Mouse (Mus musculus): ENCODE data around the gene Plac9a. TPM values are rescaled to one million over a fixed set of nuclear protein-coding genes. Genes with fewer than 3 reads are reported as not detected.
"Not testable (repeated sequence)": the region's sequence is repeated elsewhere in the genome, so short reads cannot be mapped to it uniquely, and the experiment has no call there.

Plac9a gene
- polyA plus RNA-seq, 1 experiment from 2014 or later, result 0.97 TPM

DNA sequence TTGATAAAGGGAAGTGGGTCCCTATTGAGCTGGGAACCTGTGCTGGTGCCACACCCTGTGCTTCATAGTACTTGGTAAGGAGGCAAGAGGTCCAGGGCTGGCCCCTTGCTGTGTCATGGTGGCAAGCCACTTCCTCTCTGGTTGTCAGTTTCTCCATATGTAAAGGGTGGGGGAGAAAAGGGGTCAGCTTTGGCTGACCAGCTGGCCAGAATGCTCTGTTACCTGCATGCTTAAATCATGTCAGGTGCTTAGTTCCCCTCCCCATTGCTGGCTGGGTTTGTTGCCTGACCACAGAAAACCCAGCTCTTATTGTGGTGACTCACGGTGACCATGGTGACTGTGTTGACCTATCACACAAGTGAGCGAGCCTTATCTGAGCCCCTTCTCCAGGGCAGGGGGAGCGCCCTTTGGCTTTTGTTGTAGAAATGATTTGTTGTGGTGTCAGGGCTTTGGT, 45.7 kb downstream of the Plac9a start:
- Histone ChIP-seq H3K9me3 (no peaks in the 10 kb centered on the region), H3K4me1 (no peaks in the 10 kb centered on the region), H3K27me3 (replicated peaks) (no peaks in the 10 kb centered on the region), H3K4me3 (no peak overlapping the region), H3K36me3 (replicated peaks) (no peaks in the 10 kb centered on the region), H3K9ac (no peak overlapping the region), H3K4me2 (no peak overlapping the region), H3K27ac (no peak overlapping the region)
- 67% methylated on average over 3 of the region's 3 CpGs for WGBS
- no peak for ATAC-seq (replicated peaks)

GRCm38 (mm10) chr14:25855241-25855885, 47.5 kb downstream of the Plac9a start:
- WGBS, result 66% methylated on average over 8 of the region's 8 CpGs
- no peaks in the 10 kb centered on the region for H3K27me3 ChIP-seq (replicated peaks)
- no peak for ATAC-seq (replicated peaks)

DNA sequence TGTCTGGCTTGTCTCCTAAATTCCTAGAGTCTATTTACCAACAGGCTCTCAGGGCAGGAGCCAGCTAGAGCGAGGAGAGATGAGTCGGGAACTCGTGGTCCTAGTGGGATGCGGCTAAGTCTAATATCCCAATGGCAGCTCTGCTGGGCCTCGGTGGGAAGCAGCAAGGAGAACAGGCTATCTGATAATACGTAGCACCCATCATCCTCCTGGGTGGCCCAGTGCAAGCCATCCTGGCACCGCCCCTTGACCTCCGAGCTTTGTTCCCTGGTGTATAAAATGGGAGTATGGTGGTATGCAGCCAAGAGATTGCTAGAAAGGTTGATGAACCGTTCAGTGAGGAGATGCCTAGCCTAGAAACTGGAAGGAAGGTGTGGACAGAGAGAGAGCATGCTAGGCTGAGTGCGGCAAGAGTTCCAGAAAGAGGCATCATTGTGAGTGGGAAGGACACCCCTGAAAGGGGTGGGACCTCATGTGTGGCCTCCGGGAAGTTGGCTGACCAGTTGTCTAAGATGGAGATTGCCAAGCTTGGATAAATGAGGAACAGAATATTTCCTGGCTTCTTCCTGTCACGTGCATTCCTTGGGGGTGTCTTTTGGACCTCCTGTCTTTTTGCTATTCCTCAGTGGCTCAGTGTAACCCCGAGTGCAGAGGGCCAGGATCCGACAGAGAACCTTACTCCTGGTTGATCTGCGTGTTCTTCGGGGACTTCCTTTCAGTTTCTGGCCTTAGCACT, 49.0 kb downstream of the Plac9a start:
- H3K4me1 ChIP-seq, result no peaks in the 10 kb centered on the region
- no peaks in the 10 kb centered on the region for H3K27me3 ChIP-seq (replicated peaks)
- H3K9me3 ChIP-seq, result no peaks in the 10 kb centered on the region
- H3K9ac ChIP-seq, result no peak overlapping the region
- no peak for ATAC-seq (replicated peaks)
- no peaks in the 10 kb centered on the region for H3K36me3 ChIP-seq (replicated peaks)
- H3K4me3 ChIP-seq, result no peak overlapping the region
- no peak overlapping the region for H3K4me2 ChIP-seq
- no peak overlapping the region for H3K27ac ChIP-seq
- 91% methylated on average over 16 of the region's 16 CpGs for WGBS

More at GRCm38 (mm10) chr14:25855241-25855885, 47.5 kb downstream of the Plac9a start:
- Histone ChIP-seq H3K27ac (no peak overlapping the region), H3K36me3 (replicated peaks) (no peaks in the 10 kb centered on the region), H3K9ac (no peak overlapping the region), H3K4me1 (no peaks in the 10 kb centered on the region), H3K4me3 (no peak overlapping the region), H3K9me3 (no peaks in the 10 kb centered on the region), H3K4me2 (no peak overlapping the region)

DNA sequence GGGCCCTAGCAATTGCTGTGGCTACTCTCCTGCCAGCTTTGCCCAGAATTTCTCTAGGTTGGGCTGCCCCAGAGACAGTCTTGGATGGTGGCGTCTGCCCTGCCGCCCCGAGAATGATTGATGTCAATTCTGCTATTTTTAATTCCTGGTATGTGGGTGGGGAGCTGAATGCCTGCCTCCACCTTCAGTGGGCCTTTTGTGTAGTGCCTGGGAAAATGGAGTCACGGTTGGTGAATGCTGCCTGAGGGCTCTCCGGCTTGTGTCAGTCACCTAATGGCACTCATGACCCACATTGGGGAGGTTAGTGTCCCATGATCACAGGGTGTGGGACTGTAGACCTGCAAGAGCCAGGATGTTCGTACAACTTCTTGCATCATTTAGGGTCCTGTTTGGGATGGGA, 49.6 kb downstream of the Plac9a start:
- no peaks in the 10 kb centered on the region for H3K9me3 ChIP-seq
- no peak overlapping the region for H3K27ac ChIP-seq
- no peak overlapping the region for H3K9ac ChIP-seq
- H3K36me3 ChIP-seq (replicated peaks), result no peaks in the 10 kb centered on the region
- no peaks in the 10 kb centered on the region for H3K27me3 ChIP-seq (replicated peaks)
- H3K4me1 ChIP-seq, result no peaks in the 10 kb centered on the region
- H3K4me2 ChIP-seq, result no peak overlapping the region
- ATAC-seq (replicated peaks), result no peak
- WGBS, result 70% methylated on average over 6 of the region's 6 CpGs
- no peak overlapping the region for H3K4me3 ChIP-seq

GRCm38 (mm10) chr14:25852121-25852561, 50.8 kb downstream of the Plac9a start:
- Histone ChIP-seq H3K27me3 (replicated peaks) (no peaks in the 10 kb centered on the region), H3K9ac (no peak overlapping the region), H3K27ac (no peak overlapping the region), H3K36me3 (replicated peaks) (no peaks in the 10 kb centered on the region), H3K9me3 (no peaks in the 10 kb centered on the region), H3K4me2 (no peak overlapping the region), H3K4me3 (no peak overlapping the region), H3K4me1 (no peaks in the 10 kb centered on the region)
- 81% methylated on average over 11 of the region's 11 CpGs for WGBS
- ATAC-seq (replicated peaks), result no peak

DNA sequence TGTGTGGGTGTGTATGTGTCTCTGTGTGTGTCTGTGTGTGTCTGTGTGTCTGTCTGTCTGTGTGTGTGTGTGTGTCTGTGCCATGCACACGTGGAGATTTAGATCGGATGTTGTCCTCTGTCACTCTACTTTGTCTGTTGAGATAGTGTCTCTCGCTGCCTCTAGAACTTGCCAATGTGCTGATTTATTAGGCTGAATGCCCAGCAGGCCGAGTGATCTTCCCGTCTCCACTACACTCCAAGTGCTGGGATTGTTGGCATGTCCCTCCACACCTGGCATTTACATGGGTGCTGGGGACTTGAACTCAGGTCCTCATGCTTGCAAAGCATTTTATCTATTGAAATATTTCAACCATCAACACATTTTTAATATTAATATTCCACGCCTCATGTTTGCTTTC, 51.7 kb downstream of the Plac9a start:
- Histone ChIP-seq H3K9ac (no peak overlapping the region), H3K4me2 (no peak overlapping the region), H3K4me1 (no peaks in the 10 kb centered on the region), H3K4me3 (no peak overlapping the region), H3K9me3 (no peaks in the 10 kb centered on the region), H3K36me3 (replicated peaks) (no peaks in the 10 kb centered on the region), H3K27ac (no peak overlapping the region), H3K27me3 (replicated peaks) (no peaks in the 10 kb centered on the region)
- ATAC-seq (replicated peaks), result no peak
- 81% methylated on average over 6 of the region's 6 CpGs for WGBS

- WGBS, result 94% methylated on average over 2 of the region's 2 CpGs
- H3K9ac ChIP-seq, result no peak overlapping the region
- ATAC-seq (replicated peaks), result no peak
- no peaks in the 10 kb centered on the region for H3K9me3 ChIP-seq
- H3K4me3 ChIP-seq, result no peak overlapping the region
- no peaks in the 10 kb centered on the region for H3K4me1 ChIP-seq
- no peaks in the 10 kb centered on the region for H3K36me3 ChIP-seq (replicated peaks)
- H3K4me2 ChIP-seq, result no peak overlapping the region
- no peaks in the 10 kb centered on the region for H3K27me3 ChIP-seq (replicated peaks)
- H3K27ac ChIP-seq, result no peak overlapping the region
These were observed 52.5 kb downstream of the Plac9a start for GRCm38 (mm10) chr14:25850433-25850832.

DNA sequence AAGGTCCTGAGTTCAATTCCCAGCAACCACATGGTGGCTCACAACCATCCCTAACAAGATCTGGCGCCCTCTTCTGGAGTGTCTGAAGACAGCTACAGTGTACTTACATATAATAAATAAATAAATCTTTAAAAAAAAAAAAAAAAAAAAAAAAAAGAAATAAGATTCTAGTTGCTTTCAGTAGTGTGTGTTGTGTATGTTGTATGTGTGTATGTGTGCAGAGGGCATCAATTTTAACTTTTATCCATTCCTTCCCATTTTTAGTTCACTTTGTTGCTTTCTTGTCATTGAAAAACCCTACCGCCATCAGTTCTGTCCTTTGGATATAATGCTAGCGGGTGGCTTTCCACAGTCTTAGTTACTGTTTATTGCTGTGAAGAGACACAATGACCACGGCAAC, 54.2 kb downstream of the Plac9a start:
- H3K9ac ChIP-seq; ATAC-seq (replicated peaks); H3K9me3 ChIP-seq; H3K36me3 ChIP-seq (replicated peaks); H3K27me3 ChIP-seq (replicated peaks); H3K4me1 ChIP-seq; H3K27ac ChIP-seq; H3K4me2 ChIP-seq; H3K4me3 ChIP-seq: not testable (repeated sequence)
- 94% methylated on average over 3 of the region's 4 CpGs for WGBS

GRCm38 (mm10) chr14:25848237-25848636, 54.7 kb downstream of the Plac9a start:
- Histone ChIP-seq H3K4me3 (no peak overlapping the region), H3K4me2 (no peak overlapping the region), H3K27me3 (replicated peaks) (peaks cover 12% of the 10 kb centered on the region), H3K9ac (no peak overlapping the region), H3K4me1 (no peaks in the 10 kb centered on the region), H3K9me3 (no peaks in the 10 kb centered on the region), H3K36me3 (replicated peaks) (no peaks in the 10 kb centered on the region), H3K27ac (no peak overlapping the region)
- ATAC-seq (replicated peaks), result no peak
- 79% methylated on average over 6 of the region's 6 CpGs for WGBS

DNA sequence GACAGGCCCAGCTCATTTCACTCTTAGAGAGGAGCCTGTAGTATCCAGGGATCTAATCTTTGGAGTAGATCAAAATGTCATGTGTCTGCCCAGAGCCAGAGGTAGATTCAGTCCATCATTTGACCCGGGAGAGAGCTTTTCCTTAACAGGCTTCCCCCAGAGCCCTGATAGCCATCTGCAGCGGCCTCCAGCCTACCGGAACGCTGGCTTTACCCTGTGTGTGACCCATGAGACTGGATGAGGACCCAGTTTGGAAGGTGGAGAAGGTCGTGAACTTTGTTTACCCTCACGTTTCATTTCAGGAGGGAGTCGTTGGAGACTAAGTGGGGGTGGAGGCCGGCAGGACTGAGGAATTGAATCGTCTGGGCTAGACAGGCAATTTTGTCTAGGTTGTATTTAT, 55.2 kb downstream of the Plac9a start:
- no peaks in the 10 kb centered on the region for H3K36me3 ChIP-seq (replicated peaks)
- H3K4me1 ChIP-seq, result peaks cover 3% of the 10 kb centered on the region
- no peak overlapping the region for H3K27ac ChIP-seq
- no peak overlapping the region for H3K9ac ChIP-seq
- H3K9me3 ChIP-seq, result no peaks in the 10 kb centered on the region
- no peak for ATAC-seq (replicated peaks)
- H3K4me3 ChIP-seq, result no peak overlapping the region
- 53% methylated on average over 9 of the region's 9 CpGs for WGBS
- H3K4me2 ChIP-seq, result no peak overlapping the region
- peaks cover 17% of the 10 kb centered on the region for H3K27me3 ChIP-seq (replicated peaks)

DNA sequence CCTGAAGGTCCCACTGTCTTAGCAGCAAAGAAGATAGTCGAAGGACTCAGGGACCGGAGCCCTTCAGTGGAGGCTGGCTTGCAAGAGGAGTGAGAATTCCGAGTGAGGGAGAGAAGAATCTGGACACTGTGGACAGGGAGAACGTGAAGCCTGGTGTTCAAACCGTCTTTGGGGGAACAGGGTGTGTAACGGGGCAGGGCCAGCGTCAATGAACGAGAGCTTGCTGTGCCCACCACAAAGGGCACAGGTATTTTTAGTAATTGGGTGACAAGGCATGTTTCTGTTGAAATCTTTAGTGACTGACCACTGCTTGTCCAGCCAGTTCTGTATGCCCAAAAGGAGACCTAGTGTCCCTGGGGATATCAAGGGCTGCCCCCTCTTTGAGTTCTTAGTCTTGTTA, 56.4 kb downstream of the Plac9a start:
- Histone ChIP-seq H3K9me3 (no peaks in the 10 kb centered on the region), H3K36me3 (replicated peaks) (no peaks in the 10 kb centered on the region), H3K4me3 (no peak overlapping the region), H3K4me2 (no peak overlapping the region), H3K27me3 (replicated peaks) (peaks cover 28% of the 10 kb centered on the region), H3K9ac (no peak overlapping the region), H3K4me1 (peaks cover 14% of the 10 kb centered on the region), H3K27ac (no peak overlapping the region)
- WGBS, result 91% methylated on average over 8 of the region's 8 CpGs
- ATAC-seq (replicated peaks), result no peak

DNA sequence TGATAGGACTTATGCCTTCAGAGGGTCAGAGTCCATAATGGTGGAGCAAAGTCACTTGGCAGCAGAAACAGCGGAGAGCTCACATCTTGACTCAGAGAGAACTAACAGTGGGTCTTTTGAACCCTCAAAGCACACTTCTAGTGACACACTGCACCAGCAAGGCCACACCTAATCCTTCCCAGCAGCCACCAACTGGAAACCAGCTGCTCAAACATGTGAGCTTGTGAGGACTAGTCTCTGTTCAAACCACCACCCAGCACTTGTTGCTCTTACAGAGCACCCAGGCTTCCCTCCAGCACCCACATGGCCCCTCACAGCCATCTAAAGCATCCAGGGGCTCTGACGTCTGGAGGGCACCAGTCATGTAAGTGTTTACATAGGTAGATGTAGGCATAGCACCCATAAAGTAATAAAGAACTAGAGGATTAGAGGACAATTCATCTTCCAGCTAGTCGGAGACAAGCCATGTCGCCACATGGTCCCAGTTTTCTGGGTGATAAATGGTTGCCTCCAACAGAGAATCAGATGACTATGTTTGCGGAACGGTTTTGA, 57.0 kb downstream of the Plac9a start:
- H3K9me3 ChIP-seq, result no peaks in the 10 kb centered on the region
- H3K4me1 ChIP-seq, result peaks cover 14% of the 10 kb centered on the region
- H3K27me3 ChIP-seq (replicated peaks), result peaks cover 30% of the 10 kb centered on the region
- no peak overlapping the region for H3K4me3 ChIP-seq
- H3K4me2 ChIP-seq, result no peak overlapping the region
- no peaks in the 10 kb centered on the region for H3K36me3 ChIP-seq (replicated peaks)
- no peak for ATAC-seq (replicated peaks)
- no peak overlapping the region for H3K9ac ChIP-seq
- 92% methylated on average over 6 of the region's 6 CpGs for WGBS
- H3K27ac ChIP-seq, result no peak overlapping the region

DNA sequence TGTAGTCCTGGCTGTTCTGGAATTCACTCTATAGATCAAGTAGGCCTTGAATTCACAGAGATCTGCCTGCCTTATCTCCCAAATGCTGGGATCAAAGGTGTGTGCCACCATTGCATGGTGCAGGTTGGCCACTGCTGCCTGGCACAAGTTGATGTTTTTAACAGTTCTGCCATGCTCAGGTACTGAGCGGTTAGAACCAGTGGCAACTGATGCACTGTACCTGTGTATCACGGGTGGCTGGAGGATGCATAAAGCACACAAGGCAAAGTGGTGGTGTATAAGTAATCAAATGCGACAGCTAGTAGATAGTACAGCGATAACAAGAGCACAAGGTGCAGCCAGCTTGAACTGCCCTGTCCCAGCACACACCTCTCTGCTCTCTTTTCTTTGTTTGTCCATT, 58.5 kb downstream of the Plac9a start:
- 98% methylated on average over 4 of the region's 4 CpGs for WGBS
- H3K4me2 ChIP-seq, result no peak overlapping the region
- H3K4me1 ChIP-seq, result peaks cover 14% of the 10 kb centered on the region
- H3K27ac ChIP-seq, result no peak overlapping the region
- no peak overlapping the region for H3K9ac ChIP-seq
- H3K27me3 ChIP-seq (replicated peaks), result peaks cover 31% of the 10 kb centered on the region
- no peaks in the 10 kb centered on the region for H3K36me3 ChIP-seq (replicated peaks)
- no peak for ATAC-seq (replicated peaks)
- H3K9me3 ChIP-seq, result no peaks in the 10 kb centered on the region
- H3K4me3 ChIP-seq, result no peak overlapping the region
